Mouse (Mus musculus) liver, embryonic 15.5 days (tissue): Measurements from ENCODE around the gene Golt1b. TPM values are rescaled to one million over a fixed set of nuclear protein-coding genes. Genes with fewer than 3 reads are reported as not detected.

ENCODE experiments used
- ATAC-seq: fragments of 200-750 bp; cut with Nextera tagmentation; 2 replicates; pipeline ENCODE4 v1.8.0; 2017; ENCODE audit warnings: moderate number of reproducible peaks, mild to moderate bottlenecking, moderate library complexity; ENCODE audit not compliant: insufficient read depth
- H3K27ac ChIP-seq: fragments of 300-500 bp; sonication (generic); replicated peaks from 2 replicates; pipeline ENCODE4 v1.5.1; 2015; ENCODE audit warnings: mild to moderate bottlenecking, inconsistent platforms
- H3K27me3 ChIP-seq: fragments of 300-500 bp; sonication (generic); 2 replicates; pipeline ENCODE4 v1.6.1; 2015; ENCODE audit warnings: mild to moderate bottlenecking, inconsistent platforms
- H3K36me3 ChIP-seq: fragments of 300-500 bp; sonication (generic); replicated peaks from 2 replicates; pipeline ENCODE4 v1.6.1; 2015; ENCODE audit warnings: moderate library complexity, mild to moderate bottlenecking, inconsistent platforms
- H3K4me1 ChIP-seq: fragments of 300-500 bp; sonication (generic); replicated peaks from 2 replicates; pipeline ENCODE4 v1.6.1; 2015; ENCODE audit warnings: inconsistent platforms
- H3K4me2 ChIP-seq: fragments of 300-500 bp; sonication (generic); 2 replicates; pipeline ENCODE4 v1.6.1; 2015; ENCODE audit warnings: moderate library complexity, mild to moderate bottlenecking, inconsistent platforms
- H3K4me3 ChIP-seq: fragments of 300-500 bp; sonication (generic); replicated peaks from 2 replicates; pipeline ENCODE4 v1.5.1; 2015; ENCODE audit warnings: mild to moderate bottlenecking, inconsistent platforms
- H3K9ac ChIP-seq: fragments of 300-500 bp; sonication (generic); 2 replicates; pipeline ENCODE4 v1.6.1; 2015; ENCODE audit warnings: moderate library complexity, mild to moderate bottlenecking, inconsistent platforms
- H3K9me3 ChIP-seq: fragments of 300-500 bp; sonication (generic); replicated peaks from 2 replicates; pipeline ENCODE4 v1.6.1; 2016; ENCODE audit warnings: inconsistent platforms
- WGBS: fragments of 180-500 bp; shearing (Covaris S2); methylation state at CpG from one replicate; pipeline ENCODE4 v1.1.7; 2015; ENCODE audit warnings: mixed read lengths; ENCODE audit not compliant: insufficient replicate concordance; 5-methylcytosine and 5-hydroxymethylcytosine counted together
- polyA plus RNA-seq: library from polyadenylated mRNA; unstranded; fragments of >200 nt; fragmentation: Nextera tagmentation; extraction: Ambion mirVana; gene quantifications from 2 replicates; pipeline ENCODE4 v1.2.1, GENCODE M21; 2015

The Golt1b gene
- polyA plus RNA-seq, 1 experiment from 2014 or later, result 32.1 TPM

- WGBS, result 36% methylated on average over 2 of the region's 2 CpGs
- no peaks in the 10 kb centered on the region for H3K9me3 ChIP-seq
- no peak overlapping the region for H3K9ac ChIP-seq
- no peak overlapping the region for H3K4me3 ChIP-seq
- no peaks in the 10 kb centered on the region for H3K27me3 ChIP-seq
- ATAC-seq, result no peak
- H3K27ac ChIP-seq, result no peak overlapping the region
- no peak overlapping the region for H3K4me2 ChIP-seq
- H3K4me1 ChIP-seq, result no peaks in the 10 kb centered on the region
- peaks cover 10% of the 10 kb centered on the region for H3K36me3 ChIP-seq
These were observed 66.3 kb downstream of the Golt1b start for GRCm38 (mm10) chr6:142453311-142453710.

Other genes starting within 250 kb of the Golt1b start
- gene Slco1a6, start 178.7 kb upstream of the Golt1b start, polyA plus RNA-seq, result not detected in 2 replicates
- gene Iapp, start 88.8 kb upstream of the Golt1b start, polyA plus RNA-seq, result 0.28 and 0.35 TPM in 2 replicates
- not detected in 2 replicates for gene Slco1a5, start 64.2 kb upstream of the Golt1b start, polyA plus RNA-seq
- gene Pyroxd1, start 41.6 kb upstream of the Golt1b start, polyA plus RNA-seq, result 4.9 and 5.9 TPM in 2 replicates
- gene Recql, start 134 bp upstream of the Golt1b start, polyA plus RNA-seq, result 12.6 and 14.2 TPM in 2 replicates
- 0.09 and 0.13 TPM in 2 replicates for gene Spx, start 26.2 kb downstream of the Golt1b start, polyA plus RNA-seq
- 49.8 and 58.9 TPM in 2 replicates for gene Gys2, start 85.9 kb downstream of the Golt1b start, polyA plus RNA-seq
- 19.5 and 19.7 TPM in 2 replicates for gene Ldhb, start 120.7 kb downstream of the Golt1b start, polyA plus RNA-seq
- 2.1 and 2.4 TPM in 2 replicates for gene Kcnj8, start 184.4 kb downstream of the Golt1b start, polyA plus RNA-seq